Mouse (Mus musculus) CH12F3 (cell line): Measurements from ENCODE around the gene Nme4.

Experiments used
- in situ Hi-C: fragments of 300-500 bp; cut with MboI; formaldehyde crosslinking; loops from 2 replicates; pipeline ENCODE4 v1.14.3; 2020; ENCODE audit warnings: low sequenced_read_pairs

The Nme4 gene

DNA sequence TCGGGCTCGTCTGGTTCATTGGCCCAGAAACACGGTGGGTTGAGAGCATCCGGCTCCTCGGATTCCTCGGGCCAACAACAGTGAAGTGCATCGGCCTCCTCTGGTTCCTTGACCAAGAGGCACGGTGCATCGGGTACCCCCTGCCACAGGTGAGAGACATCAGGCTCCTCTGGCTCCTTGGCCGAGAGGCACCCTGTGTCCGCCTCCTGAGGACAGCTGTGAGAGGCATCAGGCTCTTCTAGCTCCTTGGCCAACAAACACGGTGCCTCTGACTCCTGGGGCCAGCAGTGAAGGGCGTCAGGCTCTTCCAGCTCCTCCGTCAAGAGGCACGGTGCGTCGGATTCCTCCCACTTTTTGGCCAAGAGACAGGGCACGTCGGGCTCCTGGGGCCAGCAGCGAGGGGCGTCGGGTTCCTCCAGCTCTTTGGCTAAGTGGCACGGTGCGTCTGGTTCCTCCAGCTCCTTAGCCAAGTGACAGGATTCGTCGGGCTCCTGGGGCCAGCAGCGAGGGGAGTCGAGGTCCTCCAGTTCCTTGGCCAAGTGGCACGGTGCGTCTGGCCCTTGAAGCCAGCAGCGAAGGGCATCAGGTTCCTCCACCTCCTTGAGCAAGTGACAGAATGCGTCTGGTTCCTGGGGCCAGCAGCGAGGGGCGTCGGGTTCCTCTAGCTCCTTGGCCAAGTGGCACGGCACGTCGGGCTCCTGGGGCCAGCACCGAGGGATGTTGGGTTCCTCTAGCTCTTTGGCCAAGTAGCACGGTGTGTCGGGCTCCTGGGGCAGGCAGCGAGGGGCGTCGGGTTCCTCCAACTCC, 27.2 kb downstream of the Nme4 start:
- in situ Hi-C loops: no loop called here

GRCm38 (mm10) chr17:26066488-26067020, 28.8 kb downstream of the Nme4 start:
- in situ Hi-C loops: no loop called here

DNA sequence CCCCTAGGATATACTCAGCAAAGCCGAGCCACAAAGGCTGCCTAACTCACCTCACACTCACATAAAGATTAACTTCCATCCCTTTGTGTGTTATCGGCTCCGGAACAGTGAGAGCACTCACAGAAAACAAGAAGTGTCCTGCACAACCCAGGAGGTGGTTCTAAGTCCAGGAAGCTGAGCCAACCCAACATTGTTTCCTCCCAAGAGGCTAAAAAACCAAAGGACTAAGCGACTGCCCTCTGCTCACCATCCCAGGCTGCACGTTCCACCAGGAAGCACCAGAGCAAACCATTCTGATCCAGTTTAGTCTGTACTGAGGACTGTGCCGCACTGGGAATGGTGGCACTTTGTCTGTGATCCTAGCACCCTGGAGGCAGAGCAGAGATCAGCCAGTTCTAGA, 30.5 kb downstream of the Nme4 start:
- in situ Hi-C loops: no loop called here

DNA sequence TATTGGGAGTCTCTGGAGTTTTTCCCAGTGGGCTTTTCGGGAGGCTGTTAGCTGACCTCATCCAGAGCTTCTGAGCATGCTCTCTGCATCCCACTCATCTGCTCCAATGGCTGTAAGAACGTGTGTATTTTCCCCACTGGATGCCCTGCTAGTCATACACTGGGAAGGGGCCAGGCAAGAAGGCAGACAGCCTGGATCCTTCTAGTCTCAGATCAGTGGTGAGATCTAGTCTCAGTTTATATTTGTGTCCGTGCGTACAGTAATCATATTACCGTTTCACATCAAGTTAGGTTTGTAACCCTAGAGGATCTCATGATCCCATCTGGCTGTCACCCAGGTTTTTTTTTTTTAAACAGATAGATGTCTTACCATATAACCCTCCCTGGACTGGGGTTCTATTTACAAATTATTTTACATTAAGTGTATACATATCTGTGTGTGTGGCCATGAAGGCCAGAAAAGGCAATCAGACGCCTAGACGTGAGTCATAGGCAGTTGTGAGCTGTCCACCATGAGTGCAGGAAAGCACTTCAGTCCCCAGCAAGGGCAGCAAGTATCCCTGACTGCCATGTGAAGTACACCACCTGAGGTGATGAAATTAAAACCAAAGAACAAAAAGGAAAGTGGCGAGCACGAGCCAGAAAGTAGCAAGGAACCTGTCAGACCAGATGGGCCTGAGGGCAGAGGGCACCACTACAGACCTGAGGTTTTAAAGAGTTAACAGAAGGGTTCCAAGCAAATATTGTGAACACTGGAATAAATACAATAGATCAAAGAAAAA, 37.4 kb downstream of the Nme4 start:
- in situ Hi-C loops: no loop called here

DNA sequence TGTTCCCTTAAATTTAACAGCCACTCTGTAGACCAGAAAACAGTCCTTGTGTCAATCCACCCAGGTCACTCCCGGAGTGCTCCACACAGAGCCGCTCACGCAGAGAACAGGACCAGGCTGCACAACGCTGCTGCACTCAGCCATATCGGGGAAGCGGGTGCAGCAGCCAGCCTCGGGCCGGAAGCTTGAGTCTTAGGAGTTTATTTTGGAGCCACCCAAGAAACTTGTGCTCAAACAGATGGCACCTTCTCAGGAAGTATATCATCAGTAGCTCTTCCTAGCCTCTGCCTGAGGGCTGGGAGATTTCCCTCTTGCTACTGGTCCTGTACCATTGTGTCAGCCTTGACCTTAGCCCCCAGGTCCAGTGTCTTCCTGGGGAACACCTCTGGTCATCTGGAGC, 38.1 kb downstream of the Nme4 start:
- in situ Hi-C loops: no loop called here

DNA sequence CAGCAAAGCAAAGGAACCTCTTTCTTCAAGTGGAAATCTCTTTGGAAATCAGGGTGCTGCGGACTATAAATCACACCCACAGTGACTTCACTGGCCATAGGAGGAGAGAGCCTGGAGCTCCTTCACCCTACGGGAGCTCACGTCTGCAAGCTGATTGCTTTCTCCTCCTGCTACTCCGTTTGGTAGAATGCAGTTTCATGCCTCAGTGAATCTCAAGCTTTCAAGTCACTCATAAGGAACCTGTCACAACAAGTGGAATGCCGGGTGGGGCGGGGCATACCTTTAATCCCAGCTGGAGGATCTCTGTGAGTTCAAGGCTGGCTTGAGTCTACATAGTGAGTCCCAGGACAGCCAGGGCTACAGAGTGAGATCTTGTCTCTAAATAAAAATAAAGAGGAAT, 40.2 kb downstream of the Nme4 start:
- in situ Hi-C loops: no loop called here

- in situ Hi-C loops: no loop called here
Observed at GRCm38 (mm10) chr17:26054133-26054845, 41.1 kb downstream of the Nme4 start.

DNA sequence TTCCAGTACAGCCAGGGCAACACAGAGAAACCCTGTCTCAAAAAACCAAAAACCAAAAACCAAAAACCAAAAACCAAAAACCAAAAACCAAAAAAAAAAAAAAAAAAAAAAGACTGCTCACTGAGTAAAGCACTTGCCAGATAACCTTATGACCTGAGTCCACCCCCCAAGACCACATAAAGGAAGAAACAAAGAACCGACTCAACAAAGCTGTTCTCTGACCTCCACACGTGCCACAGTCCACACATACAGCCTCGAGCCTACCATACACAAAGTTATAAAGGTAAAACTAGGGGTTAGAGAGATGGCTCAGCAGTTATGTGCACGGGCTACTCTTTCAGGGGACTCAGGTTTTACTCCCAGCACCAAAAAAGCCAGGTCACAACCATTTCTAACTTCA, 42.7 kb downstream of the Nme4 start:
- in situ Hi-C loops: no loop called here

DNA sequence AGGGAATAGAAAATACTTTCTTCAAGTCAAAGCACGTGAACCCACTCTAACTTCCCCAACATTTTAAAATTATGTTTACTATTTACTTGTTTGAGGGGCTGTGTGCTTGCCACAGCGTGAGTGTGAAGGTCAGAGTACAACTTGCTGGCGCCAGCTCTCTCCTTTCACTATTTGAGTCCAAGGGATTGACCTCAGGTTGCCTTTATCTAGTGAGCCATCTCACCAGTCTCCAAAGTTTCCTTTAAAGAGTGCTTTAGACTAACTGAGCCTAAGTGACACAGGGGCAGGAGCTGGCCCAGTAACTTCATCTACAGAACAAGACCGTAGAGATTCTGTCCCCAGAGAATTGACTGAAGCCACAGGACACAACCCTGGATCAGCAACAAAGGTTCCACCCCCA, 43.3 kb downstream of the Nme4 start:
- in situ Hi-C loops: no loop called here

- in situ Hi-C loops: no loop called here
Observed at GRCm38 (mm10) chr17:26048118-26048517, 47.3 kb downstream of the Nme4 start.

- in situ Hi-C loops: no loop called here
Observed at GRCm38 (mm10) chr17:26046253-26046997, 49.0 kb downstream of the Nme4 start.

GRCm38 (mm10) chr17:26045285-26045684, 50.1 kb downstream of the Nme4 start:
- in situ Hi-C loops: no loop called here

- in situ Hi-C loops: no loop called here
Observed at GRCm38 (mm10) chr17:26043249-26043636, 52.2 kb downstream of the Nme4 start.

GRCm38 (mm10) chr17:26042599-26043248, 52.7 kb downstream of the Nme4 start:
- in situ Hi-C loops: no loop called here
